Mouse (Mus musculus) layer of hippocampus, adult 2 months (tissue): Measurements from ENCODE around the gene Gm17455. TPM values are rescaled to one million over a fixed set of nuclear protein-coding genes. Genes with fewer than 3 reads are reported as not detected.

Experiments
- DNase-seq, 2 experiments: peaks; one replicate each; pipeline ENCODE4 v3.0.0; 2022; ENCODE audit warnings: low spot score in 2 of 2
- H3K27ac ChIP-seq: fragments of 200-600 bp; 2 replicates; pipeline ENCODE4 v1.8.1; 2022
- H3K4me3 ChIP-seq: fragments of 200-600 bp; 2 replicates; pipeline ENCODE4 v1.8.1; 2022; ENCODE audit warnings: mild to moderate bottlenecking
- CTCF ChIP-seq: fragments of 200-600 bp; conservative IDR thresholded peaks from 2 replicates; pipeline ENCODE4 v1.8.1; 2022; ENCODE audit warnings: antibody characterized with exemption, mild to moderate bottlenecking, moderate library complexity
- long read RNA-seq, 2 experiments: library from polyadenylated mRNA; stranded (forward); transcript quantifications; one replicate each; pipeline ENCODE4 v2.0.0; 2021; ENCODE audit warnings: borderline mapping rate in 2 of 2
- total RNA-seq, 2 experiments: library from RNA; stranded (reverse); gene quantifications; 2 replicates each; pipeline ENCODE4 v1.2.3; 2021

The Gm17455 gene
- total RNA-seq: not detected
- long read RNA-seq, experiment 1: 0 reads
- long read RNA-seq, experiment 2: 0 reads

- H3K4me3 ChIP-seq: no peak within 1 kb of the TSS
- no peak for DNase-seq
- H3K27ac ChIP-seq: no peak within 1 kb of the TSS
- no peak for TF ChIP-seq CTCF
These were observed at the start of gene Gm17455 for GRCm38 (mm10) chr10:60399449-60399848. Gene Gm17455, plus strand, starts transcription at chr10:60399726.

- no peak for DNase-seq
- peak overlapping the region; percentile 83; the same call in 1 of the 2 replicates for H3K27ac ChIP-seq
- TF ChIP-seq CTCF: no peak
- peak overlapping the region; percentile 43 for H3K4me3 ChIP-seq
These were observed 49.3 kb upstream of the Gm17455 start for GRCm38 (mm10) chr10:60350077-60350804.

- peak in 1 of 2 experiments; percentile 44 for DNase-seq
- TF ChIP-seq CTCF: no peak
- peak overlapping the region; percentile 43 for H3K4me3 ChIP-seq
- H3K27ac ChIP-seq: no peak overlapping the region; the same call in 1 of the 2 replicates
These were observed 48.7 kb upstream of the Gm17455 start for GRCm38 (mm10) chr10:60350805-60351167.

- 0 out of 2 replicates have a peak overlapping the region, but pooled peaks have one; percentile 14 for H3K27ac ChIP-seq
- no peak for TF ChIP-seq CTCF
- H3K4me3 ChIP-seq: no peak overlapping the region; the same call in 1 of the 2 replicates
- DNase-seq: no peak
These were observed 48.3 kb upstream of the Gm17455 start for GRCm38 (mm10) chr10:60351248-60351647.

GRCm38 (mm10) chr10:60351761-60352455 is 47.6 kb upstream of the Gm17455 start:
- H3K27ac ChIP-seq: 0 out of 2 replicates have a peak overlapping the region, but pooled peaks have one; percentile 14
- DNase-seq: no peak
- no peak for TF ChIP-seq CTCF
- no peak overlapping the region; the same call in 1 of the 2 replicates for H3K4me3 ChIP-seq

- no peak for TF ChIP-seq CTCF
- DNase-seq: no peak
- Histone ChIP-seq H3K27ac (no peak overlapping the region), H3K4me3 (no peak overlapping the region)
These were observed 46.1 kb upstream of the Gm17455 start for GRCm38 (mm10) chr10:60353241-60354002.

GRCm38 (mm10) chr10:60354003-60354325 is 45.6 kb upstream of the Gm17455 start:
- DNase-seq: no peak

GRCm38 (mm10) chr10:60354881-60355677 is 44.4 kb upstream of the Gm17455 start:
- Histone ChIP-seq H3K4me3 (no peak overlapping the region), H3K27ac (no peak overlapping the region)
- TF ChIP-seq CTCF: no peak
- DNase-seq: no peak

More at GRCm38 (mm10) chr10:60354003-60354325, 45.6 kb upstream of the Gm17455 start:
- Histone ChIP-seq H3K27ac (no peak overlapping the region), H3K4me3 (no peak overlapping the region)
- TF ChIP-seq CTCF: no peak

- Histone ChIP-seq H3K4me3 (no peak overlapping the region), H3K27ac (no peak overlapping the region)
- TF ChIP-seq CTCF: no peak
- DNase-seq: no peak
These were observed 42.1 kb upstream of the Gm17455 start for GRCm38 (mm10) chr10:60357441-60357840.

GRCm38 (mm10) chr10:60357901-60358300 is 41.6 kb upstream of the Gm17455 start:
- no peak overlapping the region for H3K4me3 ChIP-seq
- TF ChIP-seq CTCF: no peak
- no peak overlapping the region for H3K27ac ChIP-seq

GRCm38 (mm10) chr10:60358776-60359175 is 40.8 kb upstream of the Gm17455 start:
- Histone ChIP-seq H3K27ac (no peak overlapping the region), H3K4me3 (no peak overlapping the region)
- no peak for TF ChIP-seq CTCF
- no peak for DNase-seq

More at GRCm38 (mm10) chr10:60357901-60358300, 41.6 kb upstream of the Gm17455 start:
- DNase-seq: no peak

- Histone ChIP-seq H3K4me3 (no peak overlapping the region), H3K27ac (no peak overlapping the region)
- DNase-seq: no peak
- TF ChIP-seq CTCF: no peak
These were observed 37.8 kb upstream of the Gm17455 start for GRCm38 (mm10) chr10:60361615-60362309.
